19 mouse cellular contexts compared by ENCODE assay signal in genomic region chr8:84641578-84642361, GRCm38 (mm10). TPM values are rescaled to one million over a fixed set of nuclear protein-coding genes. Genes with fewer than 3 reads are reported as not detected.
A peak's percentile ranks its signal among the peaks of the same experiment; 100 is the strongest.
DNase-seq lines count a peak whose midpoint lies in the region; ATAC-seq and TF ChIP-seq lines count a peak whose summit lies in the region.
"Had no signal": no experiment of that assay in that cellular context is flagged by ENCODE, and none has a peak within 500 bp of the region (broad histone marks: within the 10 kb centered on the region; RNA-seq: fewer than 3 reads in every experiment).

No protein-coding gene starts in this region.

- no peak overlapping the region for H3K27ac ChIP-seq in intestine, postnatal 0 days (ENCODE audit: low read depth, low read length)
- H3K27ac ChIP-seq in intestine, embryonic 16.5 days (ENCODE audit: low read length): no peak overlapping the region
- H3K27ac ChIP-seq in lung, postnatal 0 days (ENCODE audit: low read length): no peak overlapping the region
- no peak overlapping the region for H3K27ac ChIP-seq in stomach, postnatal 0 days (replicated peaks)
- H3K27ac ChIP-seq: embryonic facial prominence, embryonic 15.5 days; forebrain, embryonic 12.5 days; heart, embryonic 15.5 days; hindbrain, embryonic 12.5 days; intestine, embryonic 15.5 days had no signal

- no peaks in the 10 kb centered on the region for H3K9me3 ChIP-seq in intestine, postnatal 0 days (ENCODE audit: control insufficient read depth)
- H3K9me3 ChIP-seq in intestine, embryonic 16.5 days (ENCODE audit: control insufficient read depth, low read length): no peaks in the 10 kb centered on the region
- H3K9me3 ChIP-seq in lung, postnatal 0 days (ENCODE audit: low read length): no peaks in the 10 kb centered on the region
- no peaks in the 10 kb centered on the region for H3K9me3 ChIP-seq in stomach, postnatal 0 days (ENCODE audit: control insufficient read depth, low read length)
- H3K9me3 ChIP-seq: embryonic facial prominence, embryonic 15.5 days; forebrain, embryonic 12.5 days; heart, embryonic 15.5 days; hindbrain, embryonic 12.5 days; intestine, embryonic 15.5 days; midbrain, embryonic 10.5 days had no signal

- TF ChIP-seq CTCF in intestine, postnatal 0 days (IDR thresholded peaks at IDR 0.05; ENCODE audit: low read depth): peak; percentile 39; the same call in 1 of the 2 replicates
- peak; percentile 29; the same call in 1 of the 2 replicates for TF ChIP-seq CTCF in lung, postnatal 0 days (IDR thresholded peaks at IDR 0.05)
- TF ChIP-seq CTCF in stomach, postnatal 0 days (IDR thresholded peaks at IDR 0.05; ENCODE audit: low read depth): peak; percentile 35; the same call in 1 of the 2 replicates

- H3K4me3 ChIP-seq in intestine, postnatal 0 days (ENCODE audit: low read depth, low read length): no peak overlapping the region
- no peak overlapping the region for H3K4me3 ChIP-seq in intestine, embryonic 16.5 days (ENCODE audit: low read length)
- H3K4me3 ChIP-seq in lung, postnatal 0 days (ENCODE audit: low read depth, low read length): no peak overlapping the region
- H3K4me3 ChIP-seq in stomach, postnatal 0 days (ENCODE audit: low read depth, low read length): no peak overlapping the region
- H3K4me3 ChIP-seq: embryonic facial prominence, embryonic 15.5 days; forebrain, embryonic 12.5 days; heart, embryonic 15.5 days; hindbrain, embryonic 12.5 days; intestine, embryonic 15.5 days; midbrain, embryonic 10.5 days had no signal

- no peaks in the 10 kb centered on the region for H3K27me3 ChIP-seq in intestine, postnatal 0 days (replicated peaks; ENCODE audit: control insufficient read depth, insufficient read depth, low read length)
- H3K27me3 ChIP-seq in intestine, embryonic 16.5 days (replicated peaks; ENCODE audit: control insufficient read depth, insufficient read depth, low read length): no peaks in the 10 kb centered on the region
- no peaks in the 10 kb centered on the region for H3K27me3 ChIP-seq in lung, postnatal 0 days (replicated peaks; ENCODE audit: insufficient read depth, low read length)
- no peaks in the 10 kb centered on the region for H3K27me3 ChIP-seq in stomach, postnatal 0 days (ENCODE audit: control insufficient read depth, insufficient read depth, low read length)
- H3K27me3 ChIP-seq: embryonic facial prominence, embryonic 15.5 days; forebrain, embryonic 12.5 days; heart, embryonic 15.5 days; hindbrain, embryonic 12.5 days; intestine, embryonic 15.5 days had no signal

- H3K4me2 ChIP-seq in intestine, postnatal 0 days (replicated peaks; ENCODE audit: low read depth): no peak overlapping the region; the same call in 1 of the 2 replicates
- H3K4me2 ChIP-seq in intestine, embryonic 16.5 days (ENCODE audit: low read depth, low read length): no peak overlapping the region
- H3K4me2 ChIP-seq in lung, postnatal 0 days (replicated peaks; ENCODE audit: low read depth, low read length): no peak overlapping the region
- H3K4me2 ChIP-seq in stomach, postnatal 0 days (replicated peaks; ENCODE audit: low read depth): no peak overlapping the region
- H3K4me2 ChIP-seq: embryonic facial prominence, embryonic 15.5 days; forebrain, embryonic 12.5 days; heart, embryonic 15.5 days; hindbrain, embryonic 12.5 days; intestine, embryonic 15.5 days had no signal

- 70% methylated on average over 1 of the region's 1 CpGs for WGBS in intestine, postnatal 0 days
- WGBS in intestine, embryonic 16.5 days: 85% methylated on average over 1 of the region's 1 CpGs
- WGBS in lung, postnatal 0 days: 85% methylated on average over 1 of the region's 1 CpGs
- WGBS in stomach, postnatal 0 days: 72% methylated on average over 1 of the region's 1 CpGs

- 0 out of 2 replicates have a peak, but pooled peaks cover 5% of the 10 kb centered on the region for H3K4me1 ChIP-seq in intestine, postnatal 0 days (replicated peaks; ENCODE audit: control insufficient read depth, insufficient read depth, low read length)
- peaks cover 4% of the 10 kb centered on the region; the same call in 1 of the 2 replicates for H3K4me1 ChIP-seq in intestine, embryonic 16.5 days (ENCODE audit: control insufficient read depth, insufficient read depth, low read length)
- no peaks in the 10 kb centered on the region; the same call in 1 of the 2 replicates for H3K4me1 ChIP-seq in lung, postnatal 0 days (ENCODE audit: insufficient read depth, low read depth, low read length)
- no peaks in the 10 kb centered on the region for H3K4me1 ChIP-seq in stomach, postnatal 0 days (replicated peaks; ENCODE audit: control insufficient read depth, insufficient read depth)

- no peak for ATAC-seq in intestine, postnatal 0 days
- no peak for ATAC-seq in intestine, embryonic 16.5 days
- no peak for ATAC-seq in lung, postnatal 0 days
- no peak for ATAC-seq in stomach, postnatal 0 days (ENCODE audit: low FRiP score, low TSS enrichment)
- ATAC-seq: intestine, embryonic 15.5 days had no signal

- no peak overlapping the region; the same call in 1 of the 2 replicates for H3K9ac ChIP-seq in intestine, postnatal 0 days (ENCODE audit: low read depth, low read length)
- no peak overlapping the region for H3K9ac ChIP-seq in intestine, embryonic 16.5 days (ENCODE audit: low read depth, low read length)
- H3K9ac ChIP-seq in lung, postnatal 0 days (replicated peaks; ENCODE audit: low read depth): no peak overlapping the region
- H3K9ac ChIP-seq in stomach, postnatal 0 days (ENCODE audit: low read length): no peak overlapping the region
- H3K9ac ChIP-seq: embryonic facial prominence, embryonic 15.5 days; forebrain, embryonic 12.5 days; heart, embryonic 15.5 days; hindbrain, embryonic 12.5 days; intestine, embryonic 15.5 days had no signal

- peak; percentile 75 for DNase-seq in lung, postnatal 0 days (ENCODE audit: low spot score)
- DNase-seq in lung, postnatal 14 days: no peak
- peak; percentile 54 for DNase-seq in adipocyte (ENCODE audit: low spot score)
- DNase-seq in stomach, postnatal 0 days (ENCODE audit: low spot score): no peak
- DNase-seq in urinary bladder, adult 2 months (ENCODE audit: low spot score): no peak
- no peak for DNase-seq in adrenal gland, postnatal 14 days
- DNase-seq: adrenal gland, adult 2 months; cerebellum, adult 8-10 months; kidney, postnatal 14 days; lung, adult 18-20 months; right cerebral cortex, adult 18-20 months had no signal

- TF ChIP-seq EP300 in lung, postnatal 0 days (IDR thresholded peaks at IDR 0.05): peak; percentile 38; the same call in 1 of the 2 replicates
- no peak for TF ChIP-seq EP300 in stomach, postnatal 0 days (optimal IDR thresholded peaks at IDR 0.05)

- no peaks in the 10 kb centered on the region for H3K36me3 ChIP-seq in intestine, postnatal 0 days (ENCODE audit: control insufficient read depth, insufficient read depth)
- H3K36me3 ChIP-seq in intestine, embryonic 16.5 days (ENCODE audit: control insufficient read depth, insufficient read depth, low read length): no peaks in the 10 kb centered on the region
- no peaks in the 10 kb centered on the region for H3K36me3 ChIP-seq in lung, postnatal 0 days (ENCODE audit: insufficient read depth, low read length)
- no peaks in the 10 kb centered on the region for H3K36me3 ChIP-seq in stomach, postnatal 0 days (ENCODE audit: control insufficient read depth, insufficient read depth, low read length)
- H3K36me3 ChIP-seq: embryonic facial prominence, embryonic 15.5 days; forebrain, embryonic 12.5 days; heart, embryonic 15.5 days; hindbrain, embryonic 12.5 days; intestine, embryonic 15.5 days; midbrain, embryonic 10.5 days had no signal

RNA-seq across cellular contexts. Expression of gene Ier2, which starts 20.9 kb away (rescaled TPM):
- polyA plus RNA-seq in intestine, postnatal 0 days (2015; fragmentation: Nextera tagmentation; extraction: Ambion mirVana): 77.3 and 79.4 TPM in 2 replicates
- 77.7 and 78.7 TPM in 2 replicates for polyA plus RNA-seq in intestine, embryonic 16.5 days (2015; fragmentation: Nextera tagmentation; extraction: Ambion mirVana)
- 113 and 140 TPM in 2 replicates for polyA plus RNA-seq in lung, postnatal 0 days (2015; fragmentation: Nextera tagmentation; extraction: Ambion mirVana)
- 82.8 and 86.6 TPM in 2 replicates for polyA plus RNA-seq in stomach, postnatal 0 days (2015; fragmentation: Nextera tagmentation; extraction: Ambion mirVana)
- polyA plus RNA-seq in urinary bladder, adult 2 months (2012; rRNA removed): 14.7 and 23.3 TPM in 2 replicates
- 45.5 and 55.7 TPM in 2 replicates for total RNA-seq in adrenal gland, postnatal 14 days (2021)

RNA-seq across cellular contexts. Expression of gene Trmt1, which starts 44.3 kb away (rescaled TPM):
- polyA plus RNA-seq in intestine, postnatal 0 days (2015; fragmentation: Nextera tagmentation; extraction: Ambion mirVana): 22.3 and 23.7 TPM in 2 replicates
- polyA plus RNA-seq in intestine, embryonic 16.5 days (2015; fragmentation: Nextera tagmentation; extraction: Ambion mirVana): 60.0 and 67.1 TPM in 2 replicates
- polyA plus RNA-seq in lung, postnatal 0 days (2015; fragmentation: Nextera tagmentation; extraction: Ambion mirVana): 38.4 and 43.4 TPM in 2 replicates
- polyA plus RNA-seq in stomach, postnatal 0 days (2015; fragmentation: Nextera tagmentation; extraction: Ambion mirVana): 45.1 and 49.9 TPM in 2 replicates
- polyA plus RNA-seq in urinary bladder, adult 2 months (2012; rRNA removed): 71.7 and 76.3 TPM in 2 replicates
- total RNA-seq in adrenal gland, postnatal 14 days (2021): 62.2 and 67.9 TPM in 2 replicates

RNA-seq across cellular contexts. Expression of gene Nacc1, which starts 45.9 kb away (rescaled TPM):
- 9.3 and 9.8 TPM in 2 replicates for polyA plus RNA-seq in intestine, postnatal 0 days (2015; fragmentation: Nextera tagmentation; extraction: Ambion mirVana)
- 11.0 and 14.8 TPM in 2 replicates for polyA plus RNA-seq in intestine, embryonic 16.5 days (2015; fragmentation: Nextera tagmentation; extraction: Ambion mirVana)
- 7.1 and 7.4 TPM in 2 replicates for polyA plus RNA-seq in lung, postnatal 0 days (2015; fragmentation: Nextera tagmentation; extraction: Ambion mirVana)
- 6.8 and 8.3 TPM in 2 replicates for polyA plus RNA-seq in stomach, postnatal 0 days (2015; fragmentation: Nextera tagmentation; extraction: Ambion mirVana)
- polyA plus RNA-seq in urinary bladder, adult 2 months (2012; rRNA removed): 39.5 and 49.4 TPM in 2 replicates
- 68.3 and 68.8 TPM in 2 replicates for total RNA-seq in adrenal gland, postnatal 14 days (2021)

RNA-seq across cellular contexts. Expression of gene Lyl1, which starts 59.5 kb away (rescaled TPM):
- 3.5 and 3.9 TPM in 2 replicates for polyA plus RNA-seq in intestine, postnatal 0 days (2015; fragmentation: Nextera tagmentation; extraction: Ambion mirVana)
- polyA plus RNA-seq in intestine, embryonic 16.5 days (2015; fragmentation: Nextera tagmentation; extraction: Ambion mirVana): 4.9 and 5.0 TPM in 2 replicates
- polyA plus RNA-seq in lung, postnatal 0 days (2015; fragmentation: Nextera tagmentation; extraction: Ambion mirVana): 11.6 and 13.9 TPM in 2 replicates
- polyA plus RNA-seq in stomach, postnatal 0 days (2015; fragmentation: Nextera tagmentation; extraction: Ambion mirVana): 4.0 and 4.3 TPM in 2 replicates
- 7.8 and 8.7 TPM in 2 replicates for polyA plus RNA-seq in urinary bladder, adult 2 months (2012; rRNA removed)
- 4.2 and 9.4 TPM in 2 replicates for total RNA-seq in adrenal gland, postnatal 14 days (2021)

Comparison
In these comparisons a context has a peak if more than half of its experiments do, and no peak if none do; other contexts are left out.
1. DNase-seq: peak in lung, postnatal 0 days (single experiment) and adipocyte (single experiment); none in lung, postnatal 14 days (single experiment), stomach, postnatal 0 days (single experiment), urinary bladder, adult 2 months (single experiment) and adrenal gland, postnatal 14 days (single experiment).
2. Peak in every context shown above with its lines, with median percentiles within 50 percentile points of each other: CTCF ChIP-seq.